Mouse (Mus musculus) embryonic fibroblast, embryonic 13.5 days (primary cell): ENCODE measurements at regions not wholly inside any gene's neighbourhood (a gene's known extent, or its start where the extent isn't known, plus 50 kb on each side); places are given as distances from the start of the nearest gene placed in this dataset.

Experiments
- H3K27ac ChIP-seq: 2 replicates; pipeline ENCODE4 v1.5.1; 2012; ENCODE audit warnings: low read length, control low read depth, inconsistent platforms; ENCODE audit not compliant: insufficient read depth
- H3K4me1 ChIP-seq: 2 replicates; pipeline ENCODE4 v1.6.1; 2011; ENCODE audit warnings: low read length; ENCODE audit not compliant: control insufficient read depth, insufficient read depth
- H3K4me3 ChIP-seq: 2 replicates; pipeline ENCODE4 v1.5.1; 2011; ENCODE audit warnings: mild to moderate bottlenecking, control low read depth, low read length; ENCODE audit not compliant: insufficient read depth
- CTCF ChIP-seq: IDR thresholded peaks from 2 replicates; pipeline ENCODE4 v1.5.1; 2011; ENCODE audit warnings: mild to moderate bottlenecking, control low read depth, low read length, moderate library complexity, borderline replicate concordance; ENCODE audit not compliant: insufficient read depth
- POLR2A ChIP-seq: IDR thresholded peaks from 2 replicates; pipeline ENCODE4 v1.6.1; 2011; ENCODE audit warnings: low read depth, mild to moderate bottlenecking, control low read depth, low read length, moderate library complexity

GRCm38 (mm10) chr6:133170548-133170947 lies 65.8 kb downstream of the Smim10l1 start:
- no peak overlapping the region for H3K27ac ChIP-seq
- no peak overlapping the region for H3K4me3 ChIP-seq
- no peak for TF ChIP-seq CTCF
- TF ChIP-seq POLR2A: no peak
- H3K4me1 ChIP-seq: no peaks in the 10 kb centered on the region

- Histone ChIP-seq H3K4me1 (no peaks in the 10 kb centered on the region), H3K4me3 (no peak overlapping the region), H3K27ac (no peak overlapping the region)
- TF ChIP-seq POLR2A: no peak
- no peak for TF ChIP-seq CTCF
Observed at GRCm38 (mm10) chr6:133171286-133171685, 66.6 kb downstream of the Smim10l1 start.

- Histone ChIP-seq H3K4me3 (no peak overlapping the region), H3K27ac (no peak overlapping the region), H3K4me1 (no peaks in the 10 kb centered on the region)
- TF ChIP-seq CTCF: peak; percentile 42; the same call in 1 of the 2 replicates
- TF ChIP-seq POLR2A: no peak
Observed at GRCm38 (mm10) chr6:133206173-133206572, 85.8 kb upstream of the 5530400C23Rik start.
